Mouse (Mus musculus) gastrocnemius, adult 2 months (tissue): ENCODE data around the gene Wdr41. TPM values are rescaled to one million over a fixed set of nuclear protein-coding genes. Genes with fewer than 3 reads are reported as not detected.

Experiments
- DNase-seq: peaks from one replicate; pipeline ENCODE4 v3.0.0; 2022
- H3K27ac ChIP-seq: fragments of 200-600 bp; 2 replicates; pipeline ENCODE4 v1.8.1; 2022; ENCODE audit warnings: mild to moderate bottlenecking
- H3K4me3 ChIP-seq: fragments of 200-600 bp; 2 replicates; pipeline ENCODE4 v1.8.1; 2022; ENCODE audit warnings: mild to moderate bottlenecking, moderate library complexity
- CTCF ChIP-seq: fragments of 200-600 bp; IDR thresholded peaks from 2 replicates; pipeline ENCODE4 v1.8.1; 2022; ENCODE audit warnings: antibody characterized with exemption, mild to moderate bottlenecking, moderate library complexity
- intact Hi-C: fragments of 180-260 bp; cut with DNase I; formaldehyde crosslinking; loops from one replicate; pipeline ENCODE4 v1.15.1; 2025
- total RNA-seq, 2 experiments: library from RNA; stranded (reverse); gene quantifications; 2 replicates each; pipeline ENCODE4 v1.2.3; 2021

Wdr41 gene
- total RNA-seq, 2 experiments from 2014 or later: 15.6 to 16.1 TPM

- H3K27ac ChIP-seq: no peak overlapping the region
- intact Hi-C loops: no loop called here
- no peak overlapping the region for H3K4me3 ChIP-seq
- TF ChIP-seq CTCF: no peak
- no peak for DNase-seq
These were observed 74.3 kb downstream of the Wdr41 start for GRCm38 (mm10) chr13:95050398-95050797.

GRCm38 (mm10) chr13:95052421-95052820 is 76.3 kb downstream of the Wdr41 start:
- TF ChIP-seq CTCF: no peak
- intact Hi-C loops: no loop called here
- DNase-seq: no peak
- Histone ChIP-seq H3K27ac (no peak overlapping the region), H3K4me3 (no peak overlapping the region)

- Histone ChIP-seq H3K4me3 (no peak overlapping the region), H3K27ac (no peak overlapping the region)
- DNase-seq: no peak
- TF ChIP-seq CTCF: no peak
- intact Hi-C loops: no loop called here
These were observed 79.7 kb downstream of the Wdr41 start for GRCm38 (mm10) chr13:95055742-95056388.

- no peak for TF ChIP-seq CTCF
- no peak for DNase-seq
- intact Hi-C loops: no loop called here
- H3K4me3 ChIP-seq: no peak overlapping the region
- no peak overlapping the region for H3K27ac ChIP-seq
These were observed 80.5 kb downstream of the Wdr41 start for GRCm38 (mm10) chr13:95056501-95057280.

- no peak overlapping the region for H3K4me3 ChIP-seq
- no peak for DNase-seq
- intact Hi-C loops: no loop called here
- H3K27ac ChIP-seq: no peak overlapping the region
- no peak for TF ChIP-seq CTCF
These were observed 82.7 kb downstream of the Wdr41 start for GRCm38 (mm10) chr13:95058885-95059284.

GRCm38 (mm10) chr13:95063390-95064017 is 87.4 kb downstream of the Wdr41 start:
- intact Hi-C loops: no loop called here
- no peak overlapping the region for H3K27ac ChIP-seq
- TF ChIP-seq CTCF: no peak
- no peak overlapping the region for H3K4me3 ChIP-seq
- no peak for DNase-seq

- intact Hi-C loops: no loop called here
- Histone ChIP-seq H3K4me3 (no peak overlapping the region), H3K27ac (no peak overlapping the region)
- DNase-seq: no peak
- peak; percentile 22; the same call in 1 of the 2 replicates for TF ChIP-seq CTCF
These were observed 91.7 kb downstream of the Wdr41 start for GRCm38 (mm10) chr13:95067854-95068253.

GRCm38 (mm10) chr13:95070268-95070667 is 94.1 kb downstream of the Wdr41 start:
- peak; percentile 17; the same call in 1 of the 2 replicates for TF ChIP-seq CTCF
- intact Hi-C loops: no loop called here
- no peak for DNase-seq
- H3K27ac ChIP-seq: no peak overlapping the region
- H3K4me3 ChIP-seq: no peak overlapping the region

Other genes starting within 250 kb of the Wdr41 start
- gene Tbca, start 187.4 kb upstream of the Wdr41 start, total RNA-seq: 10 to 100 TPM; 50.9 to 79.1 TPM
- not detected for gene Otp, start 100.7 kb upstream of the Wdr41 start, total RNA-seq